Mouse (Mus musculus) heart, embryonic 11.5 days (tissue): Measurements from ENCODE around the gene Caprin2. TPM values are rescaled to one million over a fixed set of nuclear protein-coding genes. Genes with fewer than 3 reads are reported as not detected.

Experiments used
- polyA plus RNA-seq: library from polyadenylated mRNA; unstranded; fragments of >200 nt; fragmentation: Nextera tagmentation; extraction: Ambion mirVana; gene quantifications from 2 replicates; pipeline ENCODE4 v1.2.1, GENCODE M21; 2014

The Caprin2 gene
- polyA plus RNA-seq, 1 experiment from 2014 or later: 9.6 TPM

Other genes starting within 250 kb of the Caprin2 start
- 17.9 and 18.1 TPM in 2 replicates for gene Ipo8, start 64.8 kb downstream of the Caprin2 start, polyA plus RNA-seq
- gene Sinhcaf, start 50.2 kb upstream of the Caprin2 start, polyA plus RNA-seq: 104 and 113 TPM in 2 replicates
- 8.4 and 11.1 TPM in 2 replicates for gene Dennd5b, start 205.4 kb upstream of the Caprin2 start, polyA plus RNA-seq
- gene Gm10203, start 233.9 kb upstream of the Caprin2 start, polyA plus RNA-seq: not detected in 2 replicates
- 13.8 and 17.9 TPM in 2 replicates for gene Etfbkmt, start 243.6 kb upstream of the Caprin2 start, polyA plus RNA-seq